Mouse (Mus musculus) heart, embryonic 16.5 days (tissue): Measurements from ENCODE around the gene Sprr4. TPM values are rescaled to one million over a fixed set of nuclear protein-coding genes. Genes with fewer than 3 reads are reported as not detected.
"Not testable (repeated sequence)": the region's sequence is repeated elsewhere in the genome, so short reads cannot be mapped to it uniquely, and the experiment has no call there.

Source experiments
- ATAC-seq: fragments of 200-750 bp; cut with Nextera tagmentation; replicated peaks from 2 replicates; pipeline ENCODE4 v1.8.0; 2017; ENCODE audit warnings: moderate number of reproducible peaks; ENCODE audit not compliant: insufficient read depth, low FRiP score; ENCODE audit errors: extremely low read depth
- H3K27ac ChIP-seq: fragments of 300-500 bp; sonication (generic); 2 replicates; pipeline ENCODE4 v1.5.1; 2014; ENCODE audit warnings: mild to moderate bottlenecking, low read length, control low read depth, moderate library complexity
- H3K27me3 ChIP-seq: fragments of 300-500 bp; sonication (generic); 2 replicates; pipeline ENCODE4 v1.6.1; 2014; ENCODE audit warnings: low read length, mixed read lengths; ENCODE audit not compliant: control insufficient read depth, insufficient read depth
- H3K36me3 ChIP-seq: fragments of 300-500 bp; sonication (generic); 2 replicates; pipeline ENCODE4 v1.6.1; 2014; ENCODE audit not compliant: control insufficient read depth, insufficient read depth
- H3K4me1 ChIP-seq: fragments of 300-500 bp; sonication (generic); 2 replicates; pipeline ENCODE4 v1.6.1; 2014; ENCODE audit warnings: low read length, mixed read lengths; ENCODE audit not compliant: control insufficient read depth, insufficient read depth
- H3K4me2 ChIP-seq: fragments of 300-500 bp; sonication (generic); 2 replicates; pipeline ENCODE4 v1.6.1; 2014; ENCODE audit warnings: low read depth, mild to moderate bottlenecking, control low read depth, low read length
- H3K4me3 ChIP-seq: fragments of 300-500 bp; sonication (generic); 2 replicates; pipeline ENCODE4 v1.5.1; 2014; ENCODE audit warnings: mild to moderate bottlenecking, control low read depth, low read length
- H3K9ac ChIP-seq: fragments of 300-500 bp; sonication (generic); 2 replicates; pipeline ENCODE4 v1.6.1; 2014; ENCODE audit warnings: low read length, control low read depth
- H3K9me3 ChIP-seq: fragments of 300-500 bp; sonication (generic); replicated peaks from 2 replicates; pipeline ENCODE4 v1.6.1; 2016; ENCODE audit warnings: low read length; ENCODE audit not compliant: control insufficient read depth
- WGBS: fragments of 180-500 bp; shearing (Covaris S2); extraction: QIAGEN DNeasy Blood & Tissue Kit; methylation state at CpG from one replicate; pipeline ENCODE4 v1.1.7; 2014; 5-methylcytosine and 5-hydroxymethylcytosine counted together
- polyA plus RNA-seq: library from polyadenylated mRNA; unstranded; fragments of >200 nt; fragmentation: Nextera tagmentation; extraction: Ambion mirVana; gene quantifications from 2 replicates; pipeline ENCODE4 v1.2.1, GENCODE M21; 2015

Sprr4 gene
- polyA plus RNA-seq: not detected in 2 replicates

DNA sequence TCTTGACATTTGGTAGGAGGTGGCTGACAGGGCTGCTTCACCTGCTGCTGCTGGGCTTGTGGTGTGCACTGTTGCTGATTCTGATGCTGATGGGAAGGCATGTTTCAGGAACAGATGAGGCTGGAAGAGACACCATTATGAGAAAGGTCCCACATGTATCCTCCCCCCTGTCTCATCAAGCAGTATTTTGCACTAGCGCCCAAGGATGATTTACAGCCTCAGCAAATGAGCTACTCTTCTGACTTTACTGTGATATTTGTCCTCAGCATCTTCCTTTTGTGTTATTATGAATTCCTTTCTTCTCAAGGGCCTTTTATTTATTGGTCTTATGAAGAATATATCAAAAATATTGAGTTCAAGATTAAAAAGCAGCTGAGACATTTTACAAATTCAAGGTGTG lies at the start of gene Sprr4:
Gene Sprr4 (minus strand): TSS at position 101 of the 400 bp plus-strand sequence.
- WGBS: 76% methylated on average over 1 of the region's 1 CpGs
- H3K36me3 ChIP-seq: no peaks in the 10 kb centered on the region
- no peak within 1 kb of the TSS for H3K27ac ChIP-seq
- H3K9ac ChIP-seq: no peak within 1 kb of the TSS
- H3K4me2 ChIP-seq: no peak within 1 kb of the TSS
- H3K27me3 ChIP-seq: no peaks in the 10 kb centered on the region
- no peak within 1 kb of the TSS for H3K4me3 ChIP-seq
- ATAC-seq: no peak
- no peaks in the 10 kb centered on the region for H3K4me1 ChIP-seq
- no peaks in the 10 kb centered on the region for H3K9me3 ChIP-seq

GRCm38 (mm10) chr3:92534411-92534810 lies 34.1 kb upstream of the Sprr4 start, which contains the start of gene 2310046K23Rik:
Gene 2310046K23Rik (minus strand): TSS chr3:92534511.
- Histone ChIP-seq H3K27me3 (no peaks in the 10 kb centered on the region), H3K9ac (no peak within 1 kb of the TSS), H3K4me3 (no peak within 1 kb of the TSS), H3K36me3 (no peaks in the 10 kb centered on the region), H3K27ac (no peak within 1 kb of the TSS), H3K4me1 (no peaks in the 10 kb centered on the region), H3K4me2 (no peak within 1 kb of the TSS), H3K9me3 (no peaks in the 10 kb centered on the region)
- 78% methylated on average over 3 of the region's 3 CpGs for WGBS
- no peak for ATAC-seq

DNA sequence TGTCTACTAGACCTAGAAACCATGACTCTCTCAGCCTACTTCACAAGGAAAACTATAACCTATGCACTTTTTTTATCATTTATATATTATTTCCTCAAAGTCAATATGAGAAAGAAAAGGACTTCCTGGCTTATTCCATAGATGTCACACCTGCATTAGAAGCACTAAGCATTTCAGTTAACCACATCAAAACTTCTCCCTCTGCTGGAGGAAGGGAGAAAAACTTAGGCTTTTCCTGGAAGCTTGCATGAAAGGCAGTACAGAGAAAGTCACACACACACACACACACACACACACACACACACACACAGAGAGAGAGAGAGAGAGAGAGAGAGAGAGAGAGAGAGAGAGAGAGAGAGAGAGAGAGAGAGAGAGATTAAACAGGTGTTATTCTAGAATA lies 12.0 kb upstream of the Sprr4 start:
- Histone ChIP-seq H3K4me2 (no peak overlapping the region), H3K4me1 (no peaks in the 10 kb centered on the region), H3K27ac (no peak overlapping the region), H3K4me3 (no peak overlapping the region), H3K36me3 (no peaks in the 10 kb centered on the region), H3K9me3 (no peaks in the 10 kb centered on the region), H3K27me3 (no peaks in the 10 kb centered on the region), H3K9ac (no peak overlapping the region)
- ATAC-seq: no peak

DNA sequence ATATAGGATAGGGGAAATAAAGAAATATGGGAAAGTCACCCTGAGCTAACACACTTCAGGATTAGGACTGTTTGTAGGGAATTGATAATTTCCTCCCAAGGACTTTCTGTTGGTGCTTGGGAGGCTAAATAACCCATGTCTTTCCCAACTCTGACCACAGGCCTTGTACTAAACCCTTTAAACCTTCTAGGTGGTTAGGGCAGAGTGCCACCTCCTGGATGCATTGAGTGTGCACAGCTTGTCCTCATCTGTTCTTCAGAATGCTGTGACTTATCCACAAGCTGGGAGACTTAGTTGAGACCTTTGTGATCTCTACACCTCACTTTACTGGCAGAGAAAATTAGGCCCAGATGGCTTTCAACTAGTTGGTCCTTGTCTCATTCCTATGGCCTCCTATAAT lies 10.5 kb upstream of the Sprr4 start:
- H3K27me3 ChIP-seq: no peaks in the 10 kb centered on the region
- H3K36me3 ChIP-seq: no peaks in the 10 kb centered on the region
- H3K4me1 ChIP-seq: no peaks in the 10 kb centered on the region
- no peak overlapping the region for H3K27ac ChIP-seq
- H3K4me3 ChIP-seq: no peak overlapping the region
- no peak for ATAC-seq
- H3K4me2 ChIP-seq: no peak overlapping the region
- H3K9me3 ChIP-seq: no peaks in the 10 kb centered on the region
- no peak overlapping the region for H3K9ac ChIP-seq

DNA sequence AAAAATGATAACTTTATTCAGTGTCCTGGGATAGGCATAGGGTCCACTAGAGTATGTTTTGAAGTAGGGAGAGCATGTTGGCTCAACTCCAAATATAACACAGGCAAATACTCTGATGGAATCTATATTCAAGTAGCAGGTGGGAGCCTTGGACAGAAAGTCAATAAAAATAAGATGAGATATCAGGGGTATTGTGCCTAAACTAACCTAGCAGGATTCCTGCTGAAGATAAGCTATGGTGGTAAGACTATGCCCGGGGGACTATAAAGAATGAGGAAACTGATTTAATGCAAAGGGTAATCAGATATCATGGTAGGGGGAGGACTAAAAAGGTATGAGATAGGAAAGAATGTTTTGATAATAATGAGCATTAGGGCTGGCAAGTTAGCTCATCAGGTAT lies 7.9 kb upstream of the Sprr4 start:
- 67% methylated on average over 1 of the region's 1 CpGs for WGBS
- Histone ChIP-seq H3K27me3 (no peaks in the 10 kb centered on the region), H3K4me2 (no peak overlapping the region), H3K36me3 (no peaks in the 10 kb centered on the region), H3K4me3 (no peak overlapping the region), H3K9me3 (no peaks in the 10 kb centered on the region), H3K4me1 (no peaks in the 10 kb centered on the region), H3K27ac (no peak overlapping the region), H3K9ac (no peak overlapping the region)
- ATAC-seq: no peak

- H3K4me1 ChIP-seq: no peaks in the 10 kb centered on the region
- no peaks in the 10 kb centered on the region for H3K36me3 ChIP-seq
- H3K27ac ChIP-seq: no peak overlapping the region
- no peaks in the 10 kb centered on the region for H3K27me3 ChIP-seq
- no peak overlapping the region for H3K4me3 ChIP-seq
- H3K9ac ChIP-seq: no peak overlapping the region
- no peak overlapping the region for H3K4me2 ChIP-seq
- no peaks in the 10 kb centered on the region for H3K9me3 ChIP-seq
- no peak for ATAC-seq
Observed at GRCm38 (mm10) chr3:92503528-92503927, 3.2 kb upstream of the Sprr4 start.

DNA sequence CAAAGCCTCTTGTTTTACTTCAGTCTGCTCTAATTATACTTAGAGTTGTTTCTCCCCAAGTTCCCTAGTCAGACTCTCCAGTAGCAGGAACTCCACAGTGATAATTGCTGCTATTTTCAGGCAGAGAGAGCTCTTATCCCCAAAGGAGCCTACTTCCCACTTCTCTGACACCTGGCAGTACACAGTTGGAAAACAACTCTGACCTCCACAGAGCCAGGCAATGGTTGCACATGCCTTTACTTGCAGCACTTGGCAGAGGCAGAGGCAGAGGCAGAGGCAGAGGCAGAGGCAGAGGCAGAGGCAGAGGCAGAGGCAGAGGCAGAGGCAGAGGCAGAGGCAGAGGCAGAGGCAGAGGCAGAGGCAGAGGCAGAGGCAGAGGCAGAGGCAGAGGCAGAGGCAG lies 10.0 kb downstream of the Sprr4 start:
- not testable (repeated sequence) for H3K4me2 ChIP-seq, H3K27me3 ChIP-seq, H3K9ac ChIP-seq, H3K4me3 ChIP-seq, H3K4me1 ChIP-seq, H3K36me3 ChIP-seq, H3K9me3 ChIP-seq, H3K27ac ChIP-seq, ATAC-seq

GRCm38 (mm10) chr3:92486307-92486706 lies 14.0 kb downstream of the Sprr4 start:
- H3K4me2 ChIP-seq: no peak overlapping the region
- H3K4me3 ChIP-seq: no peak overlapping the region
- H3K4me1 ChIP-seq: no peaks in the 10 kb centered on the region
- 28% methylated on average over 1 of the region's 1 CpGs for WGBS
- H3K36me3 ChIP-seq: no peaks in the 10 kb centered on the region
- ATAC-seq: no peak
- no peak overlapping the region for H3K9ac ChIP-seq
- no peak overlapping the region for H3K27ac ChIP-seq
- H3K9me3 ChIP-seq: no peaks in the 10 kb centered on the region
- no peaks in the 10 kb centered on the region for H3K27me3 ChIP-seq

DNA sequence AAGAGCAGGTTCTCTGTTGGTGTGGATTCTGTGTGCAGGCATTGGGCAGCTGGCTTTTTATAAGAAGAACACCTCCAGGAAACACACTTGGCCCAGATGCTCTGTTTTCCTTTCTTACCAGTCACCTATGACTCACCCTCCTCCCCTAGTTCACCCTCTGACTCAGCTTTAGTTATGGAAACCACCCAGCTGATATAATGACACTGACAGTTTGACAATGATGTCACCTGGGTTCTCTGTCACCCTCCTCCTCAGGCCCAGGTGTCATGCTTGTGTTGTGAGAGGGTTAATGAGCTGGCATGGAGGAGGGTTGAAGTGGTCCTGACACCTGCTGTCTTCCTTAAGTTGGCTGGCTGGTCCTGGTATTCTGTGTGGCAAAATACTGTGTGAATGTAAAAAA lies 14.4 kb downstream of the Sprr4 start, which contains the start of gene Sprr1a:
Gene Sprr1a (minus strand): TSS at position 33 of the 400 bp plus-strand sequence.
- H3K9me3 ChIP-seq: no peaks in the 10 kb centered on the region
- H3K4me2 ChIP-seq: no peak within 1 kb of the TSS
- H3K27me3 ChIP-seq: no peaks in the 10 kb centered on the region
- H3K4me1 ChIP-seq: no peaks in the 10 kb centered on the region
- no peaks in the 10 kb centered on the region for H3K36me3 ChIP-seq
- no peak within 1 kb of the TSS for H3K9ac ChIP-seq
- no peak within 1 kb of the TSS for H3K4me3 ChIP-seq
- H3K27ac ChIP-seq: no peak within 1 kb of the TSS
- no peak for ATAC-seq

- not testable (repeated sequence) for H3K27me3 ChIP-seq
Observed at GRCm38 (mm10) chr3:92481249-92481648, 19.0 kb downstream of the Sprr4 start.

More at GRCm38 (mm10) chr3:92481249-92481648, 19.0 kb downstream of the Sprr4 start:
- H3K27ac ChIP-seq, H3K36me3 ChIP-seq, H3K4me1 ChIP-seq, H3K4me2 ChIP-seq, H3K9me3 ChIP-seq, ATAC-seq, H3K4me3 ChIP-seq, H3K9ac ChIP-seq: not testable (repeated sequence)
